In genomic region chr11:19708821-19709220, GRCm38 (mm10) we compare ENCODE assay signal across 20 mouse cellular contexts.
"Had no signal": no experiment of that assay in that cellular context is flagged by ENCODE, and none has a peak within 500 bp of the region (broad histone marks: within the 10 kb centered on the region; RNA-seq: fewer than 3 reads in every experiment).

No protein-coding gene starts in this region.

- H3K36me3 ChIP-seq: limb, embryonic 13.5 days; liver, embryonic 12.5 days; liver, embryonic 15.5 days; lung, embryonic 15.5 days; midbrain, embryonic 12.5 days; stomach, embryonic 15.5 days had no signal

- H3K4me3 ChIP-seq: limb, embryonic 13.5 days; liver, embryonic 12.5 days; liver, embryonic 15.5 days; lung, embryonic 15.5 days; midbrain, embryonic 12.5 days; stomach, embryonic 15.5 days had no signal

- H3K27ac ChIP-seq: limb, embryonic 13.5 days; liver, embryonic 12.5 days; liver, embryonic 15.5 days; lung, embryonic 15.5 days; midbrain, embryonic 12.5 days; stomach, embryonic 15.5 days had no signal

- H3K9me3 ChIP-seq: limb, embryonic 13.5 days; liver, embryonic 12.5 days; liver, embryonic 15.5 days; lung, embryonic 15.5 days; midbrain, embryonic 12.5 days; stomach, embryonic 15.5 days had no signal

- H3K9ac ChIP-seq: limb, embryonic 13.5 days; liver, embryonic 12.5 days; liver, embryonic 15.5 days; lung, embryonic 15.5 days; midbrain, embryonic 12.5 days; stomach, embryonic 15.5 days had no signal

- ATAC-seq: liver, embryonic 12.5 days; midbrain, embryonic 16.5 days had no signal

- H3K27me3 ChIP-seq: liver, embryonic 12.5 days; liver, embryonic 15.5 days; lung, embryonic 15.5 days; midbrain, embryonic 12.5 days; stomach, embryonic 15.5 days had no signal

- H3K4me2 ChIP-seq: limb, embryonic 13.5 days; liver, embryonic 12.5 days; liver, embryonic 15.5 days; lung, embryonic 15.5 days; midbrain, embryonic 12.5 days; stomach, embryonic 15.5 days had no signal

- H3K4me1 ChIP-seq: liver, embryonic 12.5 days; liver, embryonic 15.5 days; lung, embryonic 15.5 days; midbrain, embryonic 12.5 days; stomach, embryonic 15.5 days had no signal

- DNase-seq: kidney, adult 11 months; kidney, adult 9 months; kidney, postnatal 10 days; kidney, postnatal 36 days; left cerebral cortex, postnatal 4 days; liver; lung, adult 18-20 months; lung, postnatal 10 days; lung, postnatal 36 days; right cerebral cortex, postnatal 14 days; right cerebral cortex, postnatal 4 days; spleen, adult 18-20 months; thymus, postnatal 25 days had no signal
